Mouse (Mus musculus) urinary bladder, postnatal 4 days (tissue): ENCODE measurements around the gene Stat4.
A peak's percentile ranks its signal among the peaks of the same experiment; 100 is the strongest.

Experiments
- DNase-seq, 2 experiments: peaks; one replicate each; pipeline ENCODE4 v3.0.0; 2021 to 2022; ENCODE audit warnings: low spot score in 2 of 2

Stat4 gene

DNA sequence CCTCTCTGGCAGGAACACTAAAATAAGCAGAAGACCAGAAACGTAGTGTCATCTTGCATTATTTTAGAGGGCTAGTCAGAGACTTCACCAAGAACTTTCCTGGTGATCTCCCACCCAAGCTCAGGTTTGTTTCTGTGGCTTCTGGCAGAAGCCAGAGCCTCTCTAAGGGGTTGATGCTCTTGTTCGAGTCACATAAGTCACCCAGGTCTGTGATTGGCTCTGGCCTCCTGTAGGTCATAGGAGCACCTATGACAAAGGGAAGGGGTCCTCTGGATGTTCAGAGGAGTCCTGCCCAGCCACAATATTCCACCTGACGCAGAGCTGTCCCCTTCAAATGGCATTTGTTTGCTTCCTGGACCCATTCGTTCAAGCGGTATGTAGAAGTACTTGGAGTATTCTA, at the start of gene Stat4:
TSS of gene Stat4 (plus strand) at position 301 of the 400 bp plus-strand sequence.
- DNase-seq, result no peak

DNA sequence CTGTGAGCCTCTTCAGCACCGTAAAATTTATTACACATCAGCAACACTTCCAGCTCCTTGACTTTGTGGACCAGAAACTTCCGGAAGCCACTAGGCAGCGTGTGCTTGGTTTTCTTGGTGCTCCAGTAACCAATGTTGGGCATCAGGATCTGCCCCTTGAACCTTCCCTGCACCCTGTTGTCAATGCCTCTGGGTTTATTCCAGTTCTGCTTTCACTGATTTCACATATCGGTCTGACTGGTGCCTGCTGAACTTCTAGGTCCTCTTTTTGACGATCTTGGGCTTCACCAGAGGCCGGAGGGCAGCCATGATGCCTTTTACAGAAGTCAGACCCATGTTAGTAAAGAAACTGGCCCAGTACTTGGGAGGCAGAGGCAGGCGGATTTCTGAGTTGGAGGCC, 48.6 kb upstream of the Stat4 start:
- no peak for DNase-seq

DNA sequence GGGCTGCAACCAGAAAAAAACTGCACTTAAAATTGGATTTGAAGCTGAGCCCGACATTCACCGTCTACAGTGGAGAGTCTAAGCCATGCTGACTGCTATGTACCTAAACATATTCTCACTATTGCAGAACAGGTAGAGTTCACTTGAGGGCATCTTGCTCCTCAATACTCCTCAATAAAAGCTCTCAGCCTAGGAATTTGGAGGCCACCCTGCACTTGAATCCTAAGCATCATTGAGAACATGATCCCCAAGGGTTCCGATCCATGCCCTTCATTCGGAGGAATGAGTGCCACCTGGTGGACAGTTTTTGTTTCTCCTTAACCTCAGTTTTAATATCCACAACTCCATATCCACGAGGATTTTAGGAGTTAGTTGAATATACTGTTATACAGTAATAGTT, 42.2 kb upstream of the Stat4 start:
- no peak for DNase-seq

DNA sequence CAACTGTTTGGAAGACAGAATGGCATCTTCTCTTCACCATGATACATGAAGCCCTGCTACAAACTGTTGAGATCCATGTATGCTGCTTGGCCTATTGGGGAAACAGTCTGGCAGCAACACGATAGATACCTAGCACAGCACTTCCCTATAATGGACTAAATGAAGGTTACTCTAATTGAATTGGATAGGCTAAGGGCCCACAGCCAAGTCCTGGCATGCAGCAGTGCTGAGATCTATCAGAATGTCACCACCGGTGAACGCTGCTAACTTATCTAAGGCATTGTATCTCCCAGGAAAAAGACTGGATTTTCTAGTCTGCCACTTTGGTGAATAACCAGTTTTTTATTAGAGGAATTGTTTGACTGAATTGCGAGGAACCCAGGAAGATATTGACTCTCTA, 39.8 kb upstream of the Stat4 start:
- DNase-seq, result no peak

DNA sequence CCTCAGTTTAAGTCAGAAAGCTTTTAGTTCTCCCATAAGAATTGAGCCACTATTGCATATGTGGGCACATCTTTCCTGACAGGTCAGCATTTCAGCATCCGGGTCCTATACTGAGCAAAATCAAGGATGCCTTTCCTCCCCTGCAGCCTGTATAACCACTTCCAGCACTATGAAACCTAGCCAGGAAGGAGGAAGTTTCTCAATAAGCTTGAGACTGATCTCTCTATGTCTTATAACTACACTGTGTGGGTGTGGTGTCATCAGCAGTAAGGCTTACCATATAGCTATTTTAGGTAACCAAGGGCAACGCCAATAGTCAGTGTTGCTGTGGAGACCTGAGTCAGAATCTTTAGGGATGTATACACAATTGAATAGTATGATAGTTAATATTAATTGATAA, 22.3 kb upstream of the Stat4 start:
- no peak for DNase-seq

DNA sequence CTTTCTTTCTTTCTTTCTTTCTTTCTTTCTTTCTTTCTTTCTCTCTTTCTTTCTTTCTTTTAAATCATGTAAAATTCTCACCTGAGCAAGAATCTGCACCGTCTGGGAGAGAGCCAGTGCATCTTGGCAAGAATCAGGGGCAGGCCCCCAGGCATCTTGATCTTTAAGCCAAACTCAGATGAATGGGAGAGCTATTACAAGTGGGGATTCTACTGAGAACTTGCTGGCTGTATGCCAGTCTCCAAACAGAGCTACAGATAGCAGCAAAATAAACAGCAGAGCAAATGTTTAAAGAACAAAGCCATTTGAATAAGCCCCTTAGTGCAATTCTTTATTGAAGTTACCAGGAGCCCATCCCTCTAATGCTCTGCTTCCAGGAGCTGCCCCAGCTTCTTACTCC, 18.0 kb upstream of the Stat4 start:
- no peak for DNase-seq

DNA sequence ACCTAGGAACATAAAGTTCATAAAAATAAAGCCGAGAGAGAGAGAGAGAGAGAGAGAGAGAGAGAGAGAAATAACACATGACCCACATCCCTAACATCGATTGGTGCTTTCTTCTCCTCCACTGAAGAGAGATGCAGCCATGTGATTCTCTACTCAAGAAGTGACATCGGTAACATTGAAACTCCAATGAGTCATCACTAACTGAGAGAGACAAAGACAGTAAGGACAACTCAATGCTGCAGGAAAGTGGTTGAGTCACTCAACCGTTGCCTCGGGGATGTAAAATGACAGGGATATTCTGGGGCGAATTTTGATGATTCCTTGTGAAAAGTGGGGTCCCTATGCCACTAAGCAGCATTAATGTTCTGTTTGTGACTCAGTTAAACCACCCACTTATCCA, 16.8 kb upstream of the Stat4 start:
- no peak for DNase-seq

DNA sequence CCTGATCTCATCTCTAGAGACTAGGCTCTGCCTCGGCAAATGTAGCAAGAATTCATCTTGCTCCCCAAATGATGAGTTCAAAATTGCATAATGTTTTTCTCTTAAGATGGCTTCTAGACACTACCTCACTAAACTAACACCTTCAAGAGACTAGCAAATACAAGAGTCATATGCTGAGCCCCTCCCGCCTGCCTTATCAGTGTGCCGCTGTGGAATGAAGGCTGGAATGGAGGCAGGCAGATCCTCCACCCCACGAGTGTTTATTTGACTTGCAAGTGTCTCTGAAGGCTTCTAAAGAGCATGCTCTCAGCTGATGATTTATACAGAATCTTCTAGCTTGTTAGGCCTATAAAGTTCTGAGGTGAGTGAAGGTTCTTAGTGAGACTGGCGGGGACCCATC, 11.4 kb upstream of the Stat4 start:
- no peak for DNase-seq

DNA sequence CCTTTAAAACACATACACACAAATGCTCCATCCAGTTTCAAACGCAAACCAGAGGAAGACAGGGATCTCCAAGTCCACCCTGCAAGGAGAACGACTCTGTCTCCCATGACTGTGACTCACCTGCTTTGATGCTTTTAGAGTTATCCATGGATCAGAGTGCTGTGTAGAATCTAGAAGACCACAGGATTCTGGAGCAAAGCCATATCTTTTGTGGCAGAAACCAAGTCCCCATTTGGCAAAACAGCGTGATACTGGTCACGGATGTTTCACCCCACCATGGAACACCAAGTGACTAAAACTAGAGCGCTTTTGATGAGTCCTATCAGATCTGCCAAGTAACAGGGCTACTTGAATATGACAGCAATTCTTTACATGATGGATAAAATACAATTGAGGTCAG, 7.9 kb upstream of the Stat4 start:
- DNase-seq, result no peak

DNA sequence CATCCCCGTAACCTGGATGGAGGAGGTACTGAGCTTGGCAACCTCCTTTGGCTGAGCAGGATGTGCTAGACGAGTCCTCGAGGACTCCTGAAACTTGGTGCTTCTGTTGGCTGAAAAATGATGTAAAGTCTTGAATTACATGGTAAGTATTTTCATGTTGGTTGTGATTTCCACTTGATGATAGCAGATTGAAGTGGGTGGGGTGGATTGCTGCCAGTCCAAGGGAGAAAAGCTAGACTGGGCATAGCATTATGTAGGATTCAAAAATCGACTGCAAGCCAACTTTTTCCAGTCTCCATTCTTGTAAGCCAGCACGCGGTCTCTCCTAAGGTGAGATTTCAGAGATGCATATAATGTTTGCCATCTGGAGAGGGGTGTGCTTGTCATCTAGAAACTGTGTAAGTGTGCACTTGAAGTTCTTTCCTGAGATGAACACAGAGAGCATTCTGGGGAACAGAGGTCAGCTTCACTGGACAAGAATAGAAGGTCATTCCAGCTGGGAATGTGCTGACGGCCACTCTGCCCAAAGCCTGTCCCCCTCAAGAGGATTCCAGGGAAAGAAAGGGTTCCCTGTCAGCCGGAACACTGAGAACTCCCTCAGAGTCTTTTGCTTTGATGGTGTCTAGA, 5.1 kb downstream of the Stat4 start:
- DNase-seq, result no peak

DNA sequence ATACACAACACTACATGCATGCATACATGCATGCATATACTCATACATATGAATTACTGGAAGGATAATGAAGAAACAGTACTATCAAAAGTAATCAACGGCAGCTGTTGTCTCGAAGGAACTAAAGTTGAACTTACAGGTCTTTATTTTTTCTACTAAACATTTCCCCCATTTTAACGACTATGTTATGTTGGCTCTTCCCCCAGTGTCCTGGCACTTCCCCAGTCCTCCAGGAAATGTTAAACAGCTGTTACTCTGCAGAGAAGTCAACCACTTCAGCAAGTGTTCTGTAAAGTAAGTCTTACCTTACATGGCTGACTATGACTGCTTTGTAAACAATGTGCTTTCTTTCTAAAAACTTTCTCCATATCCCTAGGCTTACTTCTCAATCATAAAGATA, 9.1 kb downstream of the Stat4 start:
- no peak for DNase-seq

DNA sequence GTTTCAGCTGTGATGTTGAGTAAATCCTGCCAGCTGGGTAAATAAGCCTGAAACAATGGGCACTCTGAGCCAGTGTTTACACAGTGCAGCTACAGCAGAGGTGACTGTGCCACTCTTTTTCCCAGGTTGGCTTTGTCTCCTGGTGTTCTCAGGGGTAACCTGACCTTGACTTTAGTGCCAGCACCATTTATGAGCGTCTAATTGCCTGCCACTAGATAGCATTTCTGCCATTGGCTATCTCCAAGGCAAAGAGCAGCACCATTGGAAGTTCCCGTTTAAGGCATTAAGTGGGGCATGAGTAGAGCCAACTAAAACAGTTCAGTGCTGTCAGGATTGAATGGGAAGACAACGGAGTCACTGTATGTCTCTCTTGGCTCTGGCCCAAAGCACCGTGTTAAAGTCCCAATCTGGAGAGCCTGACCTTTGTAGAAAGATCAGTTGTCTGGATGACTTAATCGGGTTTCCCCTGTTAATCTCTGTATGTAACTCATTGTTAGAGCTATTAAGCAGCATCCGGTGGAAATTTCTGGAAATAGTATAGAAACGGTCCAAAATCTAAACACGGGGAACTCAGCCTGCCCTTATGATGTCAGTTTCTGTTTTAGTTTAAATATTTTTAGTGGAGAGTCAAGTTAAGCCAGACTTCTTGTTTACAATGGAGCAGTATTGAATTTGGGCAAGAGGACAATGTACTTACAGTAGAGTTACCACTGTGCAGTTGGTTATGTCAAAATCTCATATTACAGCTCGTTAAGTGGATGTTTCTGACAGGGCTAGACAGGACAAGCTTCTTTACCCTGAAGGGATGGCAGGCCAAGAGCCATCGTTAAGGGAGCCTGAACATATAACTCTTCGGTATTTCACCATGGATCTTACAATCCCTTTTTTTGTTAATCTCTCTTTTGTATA, 10.1 kb downstream of the Stat4 start:
- no peak for DNase-seq

DNA sequence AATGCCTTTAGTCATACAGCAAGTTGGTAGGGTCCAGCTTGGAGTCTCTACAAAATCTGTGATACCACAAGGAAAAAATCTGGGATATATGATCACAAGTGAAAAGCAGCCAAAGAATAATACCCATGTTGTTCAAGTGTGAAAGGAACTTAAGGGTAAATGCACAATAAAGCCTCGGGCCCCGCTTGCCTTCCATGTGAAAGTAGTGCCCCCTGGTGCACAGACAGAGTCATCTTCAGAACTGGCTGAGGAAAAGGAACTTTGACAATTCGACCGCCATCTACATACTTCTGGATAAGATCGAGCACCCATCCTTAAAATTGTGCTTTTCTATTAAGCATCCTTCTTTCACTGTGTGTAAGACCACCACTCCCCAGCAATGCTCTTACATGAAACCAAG, 11.6 kb downstream of the Stat4 start:
- DNase-seq, result no peak

DNA sequence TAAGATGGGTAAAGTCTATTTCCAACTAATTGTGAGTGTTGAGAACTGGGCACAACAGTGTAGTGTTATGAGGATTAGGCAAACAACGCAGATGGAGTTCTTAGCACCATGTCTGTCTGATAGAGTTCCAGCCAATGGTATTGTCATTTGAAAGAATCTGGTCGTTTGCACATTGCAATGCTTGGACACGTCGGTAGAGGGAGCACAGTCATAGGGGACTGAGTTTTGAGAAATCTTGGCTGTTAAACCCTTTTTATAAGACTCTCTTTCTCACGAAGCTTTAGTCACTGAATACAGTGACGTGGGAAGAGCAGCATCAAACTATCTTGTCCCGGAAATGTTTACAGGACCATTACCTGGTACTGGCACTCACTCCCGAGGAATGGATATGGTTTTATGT, 17.1 kb downstream of the Stat4 start:
- peak; percentile 31 to 80 for DNase-seq

DNA sequence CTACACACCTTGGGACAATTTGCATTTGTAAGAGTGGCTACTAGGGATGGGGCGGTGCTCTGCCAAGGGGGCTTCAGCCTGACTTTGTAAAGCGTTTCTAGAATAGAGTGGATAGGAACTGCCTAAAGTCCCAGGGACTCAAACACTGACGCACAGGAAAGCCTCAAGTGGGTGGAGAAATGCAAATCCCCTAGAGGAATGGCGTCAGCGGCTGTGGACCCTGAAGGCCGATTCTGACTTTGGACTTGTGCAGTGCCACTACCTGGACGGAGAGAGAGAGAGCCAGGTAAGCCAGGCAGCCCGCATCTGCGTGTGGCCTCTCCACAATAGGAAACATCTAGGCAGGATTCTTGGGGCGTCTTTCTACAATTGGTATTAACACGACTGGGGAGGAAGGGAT, 21.5 kb downstream of the Stat4 start:
- no peak for DNase-seq

DNA sequence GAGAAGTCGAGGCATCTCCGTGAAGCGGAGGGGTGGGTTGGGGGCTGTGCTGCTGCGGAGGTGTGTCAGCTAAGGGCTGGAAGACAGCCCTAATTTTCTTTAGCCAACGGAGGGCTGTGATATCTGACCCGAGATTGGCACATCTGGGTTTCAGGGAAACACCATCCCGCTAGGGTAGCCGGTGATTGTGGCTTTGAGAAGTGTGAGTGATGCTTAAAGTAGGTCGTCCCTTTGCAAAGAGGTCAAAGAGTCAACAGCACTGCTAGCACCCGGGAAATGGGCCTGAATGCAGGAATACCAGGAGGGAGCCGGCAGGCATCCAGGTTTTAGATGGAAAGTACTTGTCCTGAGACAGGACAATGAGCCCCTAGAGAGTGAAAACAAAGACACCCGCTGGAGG, 22.0 kb downstream of the Stat4 start:
- DNase-seq, result no peak

DNA sequence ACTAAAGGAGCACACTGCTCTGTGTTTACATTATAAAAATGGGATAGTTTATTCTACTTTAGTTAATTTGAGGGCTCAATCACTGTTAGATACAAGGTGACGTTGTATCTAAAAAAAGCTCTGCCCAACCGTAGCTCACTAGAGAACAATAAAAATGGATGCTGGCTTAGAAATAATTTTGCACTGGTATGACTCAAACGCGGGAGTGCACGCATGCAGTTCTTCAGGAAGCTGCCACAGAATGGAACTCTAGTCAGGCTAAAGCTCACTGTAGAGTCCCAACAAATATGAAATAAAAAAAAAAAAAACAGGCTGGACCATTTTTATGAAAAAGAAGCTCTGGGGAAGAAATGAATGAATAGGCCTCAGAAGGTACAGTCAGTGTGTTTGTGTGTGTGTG, 23.8 kb downstream of the Stat4 start:
- DNase-seq, result no peak

DNA sequence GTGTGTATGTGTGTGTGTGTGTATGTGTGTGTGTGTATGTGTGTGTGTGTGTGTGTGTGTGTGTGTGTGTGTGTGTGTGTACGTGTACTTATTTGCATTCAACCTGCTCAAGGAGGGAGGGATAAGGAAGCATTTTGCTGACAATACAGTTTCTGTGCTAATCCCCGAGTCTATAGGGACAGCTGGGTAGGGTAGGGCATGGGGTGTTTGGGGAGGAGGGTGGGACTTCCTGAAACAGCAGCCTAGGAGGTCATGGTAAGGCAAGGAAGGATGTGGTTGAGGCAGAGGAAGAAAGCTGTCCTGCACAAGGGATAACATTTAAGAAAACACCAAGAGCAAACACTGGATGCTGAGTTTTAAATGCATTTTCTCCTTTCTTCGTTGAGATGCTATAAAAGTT, 24.3 kb downstream of the Stat4 start:
- DNase-seq, result no peak

DNA sequence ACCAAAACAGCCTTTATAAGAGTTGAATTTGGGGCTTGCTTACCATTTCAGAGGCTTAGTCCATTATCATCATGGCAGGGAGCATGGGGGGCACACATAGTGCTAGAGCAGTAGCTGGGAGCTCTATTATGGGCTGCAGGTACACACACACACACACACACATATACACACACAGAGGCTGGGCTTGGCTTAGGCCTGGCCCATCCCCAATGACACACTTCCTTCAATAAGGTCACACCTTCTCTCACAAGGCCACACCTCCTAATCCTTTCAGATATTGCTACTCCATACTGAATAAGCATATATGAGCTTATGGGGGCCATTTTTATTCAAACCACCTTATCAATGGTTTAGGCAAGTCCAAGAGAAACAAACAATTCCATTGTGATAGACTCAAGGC, 25.3 kb downstream of the Stat4 start:
- DNase-seq, result no peak

DNA sequence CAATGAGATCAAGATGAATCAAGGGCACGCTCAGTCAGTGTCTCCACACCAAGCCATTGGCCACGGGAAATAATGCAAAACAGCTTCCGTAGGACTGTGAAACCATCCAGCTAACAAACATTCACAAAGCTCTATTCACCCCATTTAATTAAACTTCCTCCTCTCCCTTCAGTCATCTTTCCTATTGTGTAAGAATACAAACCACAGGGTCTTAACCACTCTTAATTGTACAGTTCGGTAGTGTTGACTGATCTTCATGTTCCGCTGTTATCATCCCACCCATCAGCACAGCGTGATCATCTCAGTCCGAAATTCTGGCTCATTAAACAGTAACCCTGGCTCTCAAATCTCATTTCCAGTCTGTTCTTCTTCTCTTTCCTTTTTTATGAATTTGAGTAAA, 25.8 kb downstream of the Stat4 start:
- DNase-seq, result no peak

DNA sequence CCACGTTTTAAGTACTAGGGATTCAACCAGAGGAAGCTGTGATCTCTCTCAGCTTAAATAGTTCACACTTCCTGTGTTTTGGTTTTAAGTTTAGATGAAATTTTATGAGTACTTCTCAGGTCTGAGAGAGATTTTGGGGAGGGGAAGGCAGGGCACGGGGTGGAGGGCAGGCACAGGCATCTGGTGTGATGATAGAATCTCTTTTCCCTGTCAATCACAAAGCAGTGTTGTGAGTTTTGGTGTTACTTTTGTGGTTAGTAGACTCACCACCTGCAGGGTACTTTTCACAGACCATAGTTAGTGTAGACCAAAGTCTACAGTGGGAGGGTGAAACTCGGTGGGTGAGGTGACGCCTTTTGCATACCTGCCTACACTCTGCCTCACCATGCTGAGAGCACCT, 32.7 kb downstream of the Stat4 start:
- no peak for DNase-seq

DNA sequence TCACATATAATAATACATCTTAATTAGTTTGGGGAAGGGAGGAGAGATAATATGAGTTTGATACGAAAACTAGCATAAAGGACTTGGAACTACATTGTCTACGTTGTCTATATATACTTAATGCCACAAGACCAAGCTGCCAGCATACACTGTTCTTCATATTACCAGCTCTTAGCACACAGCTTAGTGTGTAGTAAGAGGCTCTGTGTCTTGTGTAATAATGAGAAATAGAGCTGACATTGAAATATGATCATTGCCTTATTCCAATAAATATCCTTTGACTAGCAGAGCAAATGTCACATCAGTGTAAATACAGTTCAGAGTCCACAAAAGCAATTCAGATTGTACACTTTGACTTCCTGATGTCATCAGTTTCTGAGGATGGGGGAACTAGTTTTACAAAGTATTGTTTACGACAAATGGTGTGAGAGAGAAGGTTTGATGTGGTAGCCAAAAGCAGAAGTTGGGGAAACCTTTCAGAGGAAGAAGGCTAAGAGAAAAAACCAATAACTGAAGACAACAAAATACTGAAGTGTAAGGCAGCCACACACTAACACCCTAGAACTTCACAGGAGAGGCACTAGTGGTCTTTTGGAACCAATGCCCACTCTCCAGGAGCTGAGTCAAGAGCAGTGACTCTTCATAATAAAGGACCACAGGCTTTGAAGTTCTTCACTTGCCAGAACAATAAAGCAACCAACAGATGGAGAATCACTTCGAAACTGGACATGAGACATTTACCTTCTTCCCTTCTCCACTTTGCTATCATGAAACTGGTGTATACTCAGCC, 35.2 kb downstream of the Stat4 start:
- no peak for DNase-seq

DNA sequence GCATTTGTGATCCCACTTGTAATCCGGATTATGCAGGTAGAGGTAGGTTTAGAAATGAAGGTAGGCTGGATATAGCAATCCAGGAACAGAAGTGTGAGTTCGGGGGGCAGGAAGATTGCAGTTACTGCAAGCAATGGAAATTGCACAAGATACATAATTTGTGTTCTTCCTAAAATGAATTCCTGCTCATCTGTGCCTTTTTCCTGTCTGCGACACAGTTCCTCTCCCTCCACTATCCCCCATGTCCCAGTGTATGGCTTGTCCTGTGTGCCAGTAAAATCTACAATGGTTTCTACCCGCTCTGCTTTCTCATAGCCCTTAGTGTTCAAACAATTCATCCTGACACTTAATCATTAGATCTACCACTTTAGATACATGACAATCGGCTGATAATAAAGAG, 41.7 kb downstream of the Stat4 start:
- no peak for DNase-seq
